Mouse (Mus musculus) left cerebral cortex, postnatal 36 days (tissue): ENCODE results near the gene Iah1. TPM values are rescaled to one million over a fixed set of nuclear protein-coding genes. Genes with fewer than 3 reads are reported as not detected.
A peak's percentile ranks its signal among the peaks of the same experiment; 100 is the strongest.

Source experiments
- DNase-seq, 2 experiments: peaks; one replicate each; pipeline ENCODE4 v3.0.0; 2021 to 2022; ENCODE audit warnings: low spot score in 2 of 2, mixed read lengths in 1 of 2
- intact Hi-C: fragments of 180-260 bp; cut with DNase I; formaldehyde crosslinking; loops from one replicate; pipeline ENCODE4 v1.15.1; 2025
- total RNA-seq, 2 experiments: library from RNA; stranded (reverse); gene quantifications; 2 replicates each; pipeline ENCODE4 v1.2.3; 2021

Iah1 gene
- total RNA-seq, 2 experiments from 2014 or later = 12.7 to 14.5 TPM

DNA sequence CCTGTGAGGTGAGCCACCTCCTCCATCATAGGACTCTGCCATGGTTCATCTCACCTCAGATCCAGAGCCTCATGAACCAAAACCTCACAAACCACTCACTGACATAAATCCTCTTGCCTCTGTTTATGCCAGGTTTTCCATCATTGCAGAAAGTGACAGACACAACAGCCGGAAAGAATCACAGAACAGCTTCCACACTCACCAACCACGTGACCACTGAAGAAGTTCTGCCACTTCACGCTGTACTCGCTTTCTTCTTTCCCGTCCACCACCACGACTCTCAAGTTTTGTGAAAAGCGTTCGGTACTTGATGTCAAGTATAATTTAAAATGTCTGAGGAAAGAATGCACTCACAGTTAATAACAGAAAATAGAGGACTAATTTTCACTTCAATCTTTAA, 37.5 kb downstream of the Iah1 start:
- no peak for DNase-seq
- intact Hi-C loops = no loop called here

DNA sequence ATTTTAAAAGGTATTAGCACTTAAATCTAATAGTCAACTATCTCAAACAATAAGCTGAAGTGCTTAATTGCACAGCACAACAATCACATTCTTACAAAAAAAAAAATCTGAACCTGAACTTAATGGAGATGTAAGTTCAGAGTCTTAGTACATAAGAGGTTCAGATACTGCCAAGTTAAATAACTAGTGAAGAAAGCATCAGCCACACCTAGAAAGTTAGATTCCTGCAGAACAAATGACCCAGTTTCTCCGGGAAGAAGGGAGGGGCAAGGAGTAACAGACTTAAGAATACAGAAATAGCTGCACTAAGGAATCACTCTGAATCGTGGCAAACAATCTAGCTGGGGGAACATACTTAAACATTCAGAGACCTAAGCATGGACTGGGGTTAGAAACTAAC, 46.5 kb downstream of the Iah1 start:
- DNase-seq = no peak
- intact Hi-C loops = no loop called here

DNA sequence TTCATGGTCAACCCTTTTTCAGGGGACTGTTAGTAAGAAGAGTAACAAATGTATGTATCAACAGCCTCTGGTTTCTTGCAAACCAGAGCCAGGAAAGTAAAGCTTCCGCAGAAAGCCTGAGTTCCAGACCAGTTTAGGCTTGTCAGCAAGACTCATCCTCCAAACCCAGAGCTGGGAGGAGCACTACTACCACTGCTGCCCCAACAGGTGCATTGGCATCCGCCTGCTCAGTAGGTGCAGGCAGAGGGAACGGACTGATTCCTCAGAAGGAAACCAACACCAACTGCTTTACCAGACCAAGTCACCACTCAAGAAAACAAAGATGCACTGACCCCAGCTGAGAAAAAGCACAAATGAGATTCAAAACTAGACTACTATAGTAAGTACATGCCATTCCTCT, 47.0 kb downstream of the Iah1 start:
- DNase-seq = no peak

DNA sequence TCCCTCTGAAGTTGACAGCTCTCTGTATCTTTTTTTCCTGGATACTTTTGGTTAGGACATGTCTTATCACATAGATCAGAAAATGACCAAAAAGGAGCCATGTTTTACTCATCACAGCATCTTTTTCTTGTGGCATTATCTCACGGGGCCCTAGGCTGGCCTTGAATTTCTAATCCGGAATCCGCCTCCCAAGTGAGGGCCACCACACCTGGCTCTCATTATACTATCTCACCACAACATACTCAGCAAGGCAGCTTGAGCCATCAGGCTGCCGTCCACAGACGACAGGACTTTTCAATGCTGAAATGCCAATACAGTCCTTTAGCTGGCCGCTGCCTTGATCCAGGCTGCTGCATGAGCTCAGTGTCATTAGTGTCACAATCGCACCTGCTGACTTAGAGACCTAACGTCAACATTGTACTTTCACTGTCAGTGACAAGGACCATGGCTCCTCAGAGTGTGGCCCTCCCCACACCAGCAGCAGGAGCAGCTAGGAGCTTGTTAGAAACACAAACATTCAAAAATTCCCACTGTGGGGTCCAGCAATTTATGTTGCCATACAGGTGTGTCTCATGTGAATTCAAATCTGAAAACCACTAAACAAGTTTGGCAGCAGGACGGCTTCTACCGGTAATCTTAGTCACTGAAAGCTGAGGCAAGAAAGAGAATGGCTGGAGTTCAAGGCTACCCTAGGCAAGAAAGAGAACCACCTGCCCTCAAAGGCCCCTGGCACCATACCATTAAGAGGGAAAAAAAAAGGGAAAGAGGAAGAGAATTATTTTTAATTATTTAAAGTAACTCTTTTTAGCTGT, 48.6 kb downstream of the Iah1 start:
- intact Hi-C loops = no loop called here
- no peak for DNase-seq

More for the DNA sequence above, 47.0 kb downstream of the Iah1 start:
- intact Hi-C loops = no loop called here

DNA sequence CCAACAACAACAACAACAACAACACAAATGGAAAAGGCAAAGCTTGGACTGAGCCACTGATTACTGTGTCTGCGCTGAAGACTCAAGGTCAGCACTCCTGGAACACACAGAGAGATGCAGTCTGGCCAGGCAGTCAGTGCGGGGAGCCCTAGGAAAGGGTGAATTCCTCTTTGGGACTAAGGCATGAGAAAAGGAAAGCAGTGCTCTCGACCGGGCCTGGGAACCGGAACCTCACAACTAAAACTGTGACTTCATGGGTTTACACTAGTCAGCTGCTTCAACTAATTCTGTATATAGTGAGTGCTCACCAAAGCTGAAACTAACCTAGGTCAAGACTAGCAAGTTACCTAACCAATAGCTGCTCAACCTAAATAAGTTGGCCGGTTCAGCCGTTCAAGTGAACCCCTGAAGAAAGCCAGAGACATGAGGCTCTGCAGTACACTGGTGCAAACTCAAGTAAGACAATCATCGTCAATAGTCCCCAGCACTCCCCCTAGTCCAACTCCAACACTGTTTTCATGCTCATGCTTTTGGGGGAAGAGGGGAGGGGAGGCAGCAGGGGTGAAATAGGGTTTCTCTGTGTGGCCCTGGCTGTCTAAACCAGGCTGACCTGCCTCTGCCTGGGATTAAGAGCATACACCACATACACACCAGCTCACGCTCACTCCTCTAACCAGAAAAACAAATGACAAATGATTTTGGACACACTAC, 52.3 kb downstream of the Iah1 start:
- intact Hi-C loops = no loop called here
- no peak for DNase-seq

DNA sequence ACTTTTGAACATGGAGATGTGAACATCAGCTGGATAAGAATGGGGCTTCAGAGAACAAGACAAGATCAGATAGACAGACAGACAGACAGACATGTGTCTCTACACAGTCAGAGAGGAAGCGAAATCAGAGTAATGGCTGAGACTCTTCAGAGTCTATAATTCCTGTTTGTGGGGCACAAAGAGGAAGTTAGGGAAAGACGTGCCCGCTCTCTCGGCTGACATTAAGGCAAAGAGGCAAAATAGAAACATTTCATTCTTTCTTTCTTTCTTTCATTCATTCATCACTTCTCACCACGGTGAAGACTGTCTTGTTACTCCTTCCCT, 52.9 kb downstream of the Iah1 start:
- no peak for DNase-seq
- intact Hi-C loops = no loop called here

DNA sequence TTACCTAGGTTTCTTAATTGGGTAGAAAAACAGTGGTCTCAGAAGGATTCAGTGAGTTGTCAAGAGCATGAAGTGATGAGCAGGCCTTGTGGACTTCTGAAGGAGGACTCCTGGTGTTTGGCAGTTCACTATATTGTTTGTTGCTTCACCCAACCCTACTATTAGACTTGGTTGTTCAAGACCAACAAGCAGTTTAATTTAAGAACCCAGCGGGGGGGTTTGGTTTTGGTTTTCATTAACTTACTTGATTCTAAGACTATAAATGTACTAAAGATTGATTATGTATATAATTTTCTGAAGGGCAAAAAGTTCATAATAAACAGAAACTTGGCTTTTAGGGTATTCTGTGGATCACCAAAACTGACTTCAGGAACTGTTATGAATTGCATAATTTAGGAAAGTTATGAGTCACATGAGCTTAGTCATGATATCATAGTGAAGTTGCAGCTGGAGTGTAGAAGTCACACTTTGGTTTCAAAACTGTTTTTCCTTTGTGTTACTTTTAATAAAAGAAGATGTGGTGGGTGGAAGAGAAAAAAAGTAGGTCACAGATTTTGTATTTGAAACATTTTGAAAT, 53.9 kb downstream of the Iah1 start:
- no peak for DNase-seq
- intact Hi-C loops = no loop called here

DNA sequence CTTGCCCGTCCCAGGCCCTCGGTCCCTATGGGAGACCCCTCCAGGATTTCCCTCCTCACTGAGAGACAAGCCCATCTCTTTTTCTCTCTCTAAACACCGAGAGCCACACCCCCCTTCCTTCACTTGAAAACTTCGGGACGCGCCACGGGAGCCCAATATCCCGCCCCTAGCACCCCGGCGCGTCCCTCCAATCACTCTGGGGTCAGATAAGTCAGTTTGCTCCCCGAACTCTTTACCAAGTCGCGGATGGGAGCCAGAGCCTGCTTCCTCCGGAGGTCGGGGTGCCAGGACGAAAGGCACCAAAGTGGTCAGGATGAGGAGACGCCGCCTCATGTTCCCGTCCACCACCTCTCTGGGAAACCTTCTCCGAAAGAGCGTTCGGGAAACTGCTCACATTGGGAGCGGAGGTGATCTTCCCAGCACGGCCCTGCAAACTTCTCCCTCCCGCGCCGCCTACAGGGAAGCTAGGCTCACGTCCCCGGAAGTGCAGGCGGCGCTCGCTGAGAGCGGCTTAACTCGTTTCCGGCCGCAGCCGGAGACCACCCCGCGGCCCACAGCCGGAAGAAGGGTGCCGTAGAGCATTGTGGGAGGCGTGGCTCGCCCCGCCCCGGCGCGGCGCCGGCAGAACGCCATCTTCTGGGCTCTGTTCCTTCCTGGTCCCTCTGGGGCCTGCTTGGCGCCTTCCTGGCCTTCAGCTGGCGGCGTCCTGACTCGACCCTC, 57.1 kb downstream of the Iah1 start, which contains the start of gene Adam17:
Gene Adam17 (minus strand): TSS at position 533 of the 720 bp plus-strand sequence.
- intact Hi-C loops = loop anchor here (2.0 kb wide), 1 partner anchor 44 kb away; the partner anchor contains the start of gene Ywhaq

More for the DNA sequence above, 57.1 kb downstream of the Iah1 start, which contains the start of gene Adam17:
- peak; percentile 96 to 98 for DNase-seq

Other genes with a start within 250 kb of the Iah1 start
- 10 to 100 TPM; 42.2 to 47.4 TPM for gene Cpsf3, start 31.0 kb upstream of the Iah1 start, total RNA-seq
- 10 to 100 TPM; 31.2 to 34.3 TPM for gene Itgb1bp1, start 30.1 kb upstream of the Iah1 start, total RNA-seq
- 10 to 100 TPM; 15.3 to 21.5 TPM for gene Adam17, start 57.2 kb downstream of the Iah1 start, total RNA-seq
- gene Ywhaq, start 101.2 kb downstream of the Iah1 start, total RNA-seq = 100 to 1,000 TPM; 430 to 485 TPM